Mouse (Mus musculus): ENCODE measurements at regions not wholly inside any gene's neighbourhood (a gene's known extent, or its start where the extent isn't known, plus 50 kb on each side); places are given as distances from the start of the nearest gene placed in this dataset.
A peak's percentile ranks its signal among the peaks of the same experiment; 100 is the strongest.

GRCm38 (mm10) chr12:27059885-27060284 lies 282.5 kb downstream of the Sox11 start:
- Histone ChIP-seq H3K4me3 (replicated peaks; ENCODE audit: low read length) (no peak overlapping the region), H3K27me3 (ENCODE audit: control insufficient read depth, insufficient read depth, low read length) (no peaks in the 10 kb centered on the region), H3K9ac (ENCODE audit: low read length) (no peak overlapping the region), H3K4me2 (ENCODE audit: low read depth, low read length) (no peak overlapping the region), H3K27ac (ENCODE audit: low read length) (no peak overlapping the region), H3K4me1 (ENCODE audit: control insufficient read depth, insufficient read depth, low read length) (peaks cover 11% of the 10 kb centered on the region), H3K36me3 (ENCODE audit: control insufficient read depth, insufficient read depth, low read length) (no peaks in the 10 kb centered on the region), H3K9me3 (replicated peaks; ENCODE audit: control insufficient read depth, low read length) (no peaks in the 10 kb centered on the region)
- no peak for ATAC-seq (ENCODE audit: insufficient read depth, low FRiP score)
- WGBS, result 42% methylated on average over 4 of the region's 4 CpGs

DNA sequence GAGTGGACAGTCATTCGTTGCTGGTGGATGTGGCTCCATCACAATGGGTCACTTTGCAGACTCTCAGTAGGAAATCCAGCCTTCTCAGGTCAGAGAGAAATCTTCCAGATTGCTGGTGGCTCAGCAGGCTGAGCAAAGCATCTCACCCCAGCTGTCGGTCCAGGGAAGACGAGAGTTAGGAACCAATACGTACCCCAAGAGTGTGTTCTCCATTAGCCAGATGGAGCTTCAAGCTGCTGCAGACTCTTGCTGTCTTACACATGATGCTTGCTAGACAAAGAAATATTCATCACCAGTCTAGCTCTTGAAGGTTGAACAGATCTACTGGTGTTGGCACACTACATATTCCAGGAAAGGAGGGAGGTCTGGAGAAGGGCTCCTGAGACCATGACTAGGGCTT lies 288.0 kb downstream of the Sox11 start:
- no peaks in the 10 kb centered on the region for H3K36me3 ChIP-seq (ENCODE audit: control insufficient read depth, insufficient read depth, low read length)
- no peaks in the 10 kb centered on the region for H3K4me1 ChIP-seq (ENCODE audit: control insufficient read depth, insufficient read depth, low read length)
- H3K9me3 ChIP-seq (replicated peaks; ENCODE audit: control insufficient read depth, low read length), result no peaks in the 10 kb centered on the region
- no peaks in the 10 kb centered on the region for H3K27me3 ChIP-seq (ENCODE audit: control insufficient read depth, insufficient read depth, low read length)
- H3K9ac ChIP-seq (ENCODE audit: low read length), result no peak overlapping the region
- ATAC-seq (ENCODE audit: insufficient read depth, low FRiP score), result no peak
- WGBS, result 85% methylated on average over 4 of the region's 4 CpGs
- H3K4me3 ChIP-seq (replicated peaks; ENCODE audit: low read length), result no peak overlapping the region
- no peak overlapping the region for H3K27ac ChIP-seq (ENCODE audit: low read length)
- H3K4me2 ChIP-seq (ENCODE audit: low read depth, low read length), result no peak overlapping the region

GRCm38 (mm10) chr12:27037922-27038321 lies 304.5 kb downstream of the Sox11 start:
- no peak for ATAC-seq (ENCODE audit: insufficient read depth, low FRiP score)
- Histone ChIP-seq H3K4me1 (ENCODE audit: control insufficient read depth, insufficient read depth, low read length) (no peaks in the 10 kb centered on the region), H3K4me3 (replicated peaks; ENCODE audit: low read length) (no peak overlapping the region), H3K9me3 (replicated peaks; ENCODE audit: control insufficient read depth, low read length) (no peaks in the 10 kb centered on the region), H3K36me3 (ENCODE audit: control insufficient read depth, insufficient read depth, low read length) (no peaks in the 10 kb centered on the region), H3K4me2 (ENCODE audit: low read depth, low read length) (no peak overlapping the region), H3K27ac (ENCODE audit: low read length) (no peak overlapping the region), H3K9ac (ENCODE audit: low read length) (no peak overlapping the region), H3K27me3 (ENCODE audit: control insufficient read depth, insufficient read depth, low read length) (no peaks in the 10 kb centered on the region)
- 48% methylated on average over 2 of the region's 2 CpGs for WGBS

- H3K9me3 ChIP-seq (replicated peaks; ENCODE audit: control insufficient read depth, low read length), result no peaks in the 10 kb centered on the region
- 55% methylated on average over 4 of the region's 4 CpGs for WGBS
- H3K36me3 ChIP-seq (ENCODE audit: control insufficient read depth, insufficient read depth, low read length), result no peaks in the 10 kb centered on the region
These were observed 322.6 kb downstream of the Sox11 start for GRCm38 (mm10) chr12:27019751-27020150.

DNA sequence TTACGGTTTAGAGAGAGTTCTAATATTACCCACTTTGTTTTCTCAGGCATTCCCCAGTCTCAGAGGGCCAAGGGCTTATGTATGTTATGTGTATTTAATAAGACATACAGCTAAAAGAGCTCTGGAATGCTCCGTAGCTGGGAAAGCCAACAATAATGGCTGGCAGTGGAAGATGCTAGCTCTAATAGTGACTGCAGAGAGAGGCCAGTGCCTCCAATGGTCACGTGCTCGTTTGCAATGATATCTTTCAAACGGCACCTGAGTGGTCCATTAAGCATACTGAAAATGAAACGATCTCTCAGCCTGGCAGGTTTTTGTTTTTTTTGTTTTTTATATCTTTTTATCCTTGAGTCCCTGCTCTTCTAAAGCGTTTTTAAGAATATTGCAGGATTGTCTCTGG lies 324.0 kb downstream of the Sox11 start:
- Histone ChIP-seq H3K36me3 (ENCODE audit: control insufficient read depth, insufficient read depth, low read length) (no peaks in the 10 kb centered on the region), H3K27ac (ENCODE audit: low read length) (no peak overlapping the region), H3K4me2 (ENCODE audit: low read depth, low read length) (no peak overlapping the region), H3K4me3 (replicated peaks; ENCODE audit: low read length) (no peak overlapping the region), H3K9me3 (replicated peaks; ENCODE audit: control insufficient read depth, low read length) (no peaks in the 10 kb centered on the region), H3K9ac (ENCODE audit: low read length) (no peak overlapping the region), H3K27me3 (ENCODE audit: control insufficient read depth, insufficient read depth, low read length) (no peaks in the 10 kb centered on the region), H3K4me1 (ENCODE audit: control insufficient read depth, insufficient read depth, low read length) (0 out of 2 replicates have a peak, but pooled peaks cover 3% of the 10 kb centered on the region)
- ATAC-seq (ENCODE audit: insufficient read depth, low FRiP score), result no peak
- WGBS, result 50% methylated on average over 7 of the region's 7 CpGs

More at GRCm38 (mm10) chr12:27019751-27020150, 322.6 kb downstream of the Sox11 start:
- H3K9ac ChIP-seq (ENCODE audit: low read length), result no peak overlapping the region
- H3K27me3 ChIP-seq (ENCODE audit: control insufficient read depth, insufficient read depth, low read length), result no peaks in the 10 kb centered on the region
- no peak overlapping the region for H3K27ac ChIP-seq (ENCODE audit: low read length)
- ATAC-seq (ENCODE audit: insufficient read depth, low FRiP score), result no peak
- 0 out of 2 replicates have a peak, but pooled peaks cover 3% of the 10 kb centered on the region for H3K4me1 ChIP-seq (ENCODE audit: control insufficient read depth, insufficient read depth, low read length)
- no peak overlapping the region for H3K4me3 ChIP-seq (replicated peaks; ENCODE audit: low read length)
- H3K4me2 ChIP-seq (ENCODE audit: low read depth, low read length), result no peak overlapping the region

- no peak overlapping the region for H3K4me3 ChIP-seq (replicated peaks; ENCODE audit: low read length)
- no peak overlapping the region for H3K27ac ChIP-seq (ENCODE audit: low read length)
- no peak for ATAC-seq (ENCODE audit: insufficient read depth, low FRiP score)
- H3K4me1 ChIP-seq (ENCODE audit: control insufficient read depth, insufficient read depth, low read length), result no peaks in the 10 kb centered on the region
- H3K27me3 ChIP-seq (ENCODE audit: control insufficient read depth, insufficient read depth, low read length), result no peaks in the 10 kb centered on the region
- H3K9me3 ChIP-seq (replicated peaks; ENCODE audit: control insufficient read depth, low read length), result no peaks in the 10 kb centered on the region
- no peaks in the 10 kb centered on the region for H3K36me3 ChIP-seq (ENCODE audit: control insufficient read depth, insufficient read depth, low read length)
- no peak overlapping the region for H3K4me2 ChIP-seq (ENCODE audit: low read depth, low read length)
- no peak overlapping the region for H3K9ac ChIP-seq (ENCODE audit: low read length)
These were observed 343.1 kb downstream of the Sox11 start for GRCm38 (mm10) chr12:26999287-26999686.

DNA sequence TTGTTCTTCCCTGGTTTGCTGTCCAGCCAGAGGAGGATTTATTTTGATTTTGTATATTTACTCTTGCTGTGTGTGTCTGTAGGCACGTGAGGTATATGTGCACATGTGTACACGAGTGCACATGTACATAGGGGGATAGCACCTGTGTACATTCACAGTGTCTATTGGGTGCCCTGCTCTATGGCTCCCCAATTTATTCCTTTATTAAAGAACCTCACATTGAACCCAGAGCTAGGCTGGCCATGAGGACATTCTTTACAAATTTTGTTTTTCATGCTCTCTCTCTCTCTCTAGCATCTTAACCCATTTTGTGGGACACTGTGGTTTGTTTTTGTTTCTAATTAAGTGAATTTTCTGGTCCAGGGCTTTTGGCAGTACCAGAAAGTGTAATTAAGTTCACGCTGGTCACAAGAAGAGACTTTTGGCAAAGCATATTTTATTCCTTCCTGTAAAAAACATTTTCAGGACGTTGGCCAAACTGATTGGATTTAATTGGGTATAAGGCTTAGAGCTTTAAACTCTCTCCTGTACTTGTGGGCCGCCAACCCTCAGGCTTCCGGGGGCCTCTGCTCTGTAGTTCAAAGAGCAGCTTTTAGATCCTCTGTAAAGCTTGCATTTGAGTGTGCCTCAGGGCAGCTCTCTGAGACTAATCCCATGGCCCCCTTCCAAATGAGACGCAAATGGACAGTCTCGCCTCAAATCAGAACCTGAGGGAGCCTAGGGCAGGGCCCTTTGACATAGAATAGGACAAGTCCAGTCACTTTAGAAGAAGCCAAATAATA lies 365.9 kb downstream of the Sox11 start:
- Histone ChIP-seq H3K4me3 (replicated peaks; ENCODE audit: low read length) (no peak overlapping the region), H3K36me3 (ENCODE audit: control insufficient read depth, insufficient read depth, low read length) (no peaks in the 10 kb centered on the region), H3K9me3 (replicated peaks; ENCODE audit: control insufficient read depth, low read length) (no peaks in the 10 kb centered on the region), H3K9ac (ENCODE audit: low read length) (no peak overlapping the region), H3K4me2 (ENCODE audit: low read depth, low read length) (no peak overlapping the region), H3K27me3 (ENCODE audit: control insufficient read depth, insufficient read depth, low read length) (no peaks in the 10 kb centered on the region), H3K4me1 (ENCODE audit: control insufficient read depth, insufficient read depth, low read length) (no peaks in the 10 kb centered on the region), H3K27ac (ENCODE audit: low read length) (no peak overlapping the region)
- 60% methylated on average over 8 of the region's 8 CpGs for WGBS
- ATAC-seq (ENCODE audit: insufficient read depth, low FRiP score), result no peak

DNA sequence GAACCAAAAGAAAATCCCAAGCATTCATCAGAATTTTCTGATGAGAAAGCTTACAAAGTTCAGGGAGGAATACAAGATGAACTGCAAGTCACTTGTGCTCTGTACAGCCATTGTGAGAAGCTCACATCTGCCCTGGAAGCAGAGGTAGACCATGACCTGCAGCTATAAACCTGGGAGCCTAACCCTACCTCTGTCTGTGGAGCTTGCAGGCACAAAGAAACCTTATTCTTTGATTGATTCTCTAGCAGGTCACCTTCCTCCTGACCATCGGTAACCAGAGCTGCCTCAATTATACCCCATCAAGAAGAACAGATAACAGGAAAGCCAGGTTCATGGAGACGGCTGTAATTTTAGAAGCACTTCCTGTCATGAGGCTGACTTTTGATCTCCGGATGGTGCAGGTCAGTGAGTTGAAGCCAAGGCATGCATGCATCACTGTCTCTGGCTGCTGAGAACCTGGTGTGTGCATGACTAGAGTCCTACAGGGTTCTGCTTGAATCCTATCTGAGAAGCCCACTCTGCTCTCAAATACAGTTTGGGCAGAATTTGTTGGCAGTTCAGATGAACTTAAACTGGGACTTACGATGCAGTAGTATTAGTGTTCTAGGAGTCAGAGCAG lies 369.8 kb downstream of the Sox11 start:
- WGBS, result 51% methylated on average over 4 of the region's 4 CpGs
- no peak overlapping the region for H3K4me2 ChIP-seq (ENCODE audit: low read depth, low read length)
- no peak overlapping the region for H3K4me3 ChIP-seq (replicated peaks; ENCODE audit: low read length)
- H3K36me3 ChIP-seq (ENCODE audit: control insufficient read depth, insufficient read depth, low read length), result no peaks in the 10 kb centered on the region
- H3K27me3 ChIP-seq (ENCODE audit: control insufficient read depth, insufficient read depth, low read length), result no peaks in the 10 kb centered on the region
- no peak overlapping the region for H3K27ac ChIP-seq (ENCODE audit: low read length)
- no peak for ATAC-seq (ENCODE audit: insufficient read depth, low FRiP score)
- H3K9me3 ChIP-seq (replicated peaks; ENCODE audit: control insufficient read depth, low read length), result no peaks in the 10 kb centered on the region
- no peaks in the 10 kb centered on the region for H3K4me1 ChIP-seq (ENCODE audit: control insufficient read depth, insufficient read depth, low read length)
- H3K9ac ChIP-seq (ENCODE audit: low read length), result no peak overlapping the region

GRCm38 (mm10) chr12:26967018-26967737 lies 375.2 kb downstream of the Sox11 start:
- Histone ChIP-seq H3K27ac (ENCODE audit: low read length) (no peak overlapping the region), H3K4me1 (ENCODE audit: control insufficient read depth, insufficient read depth, low read length) (no peaks in the 10 kb centered on the region), H3K27me3 (ENCODE audit: control insufficient read depth, insufficient read depth, low read length) (no peaks in the 10 kb centered on the region), H3K9ac (ENCODE audit: low read length) (no peak overlapping the region), H3K4me3 (replicated peaks; ENCODE audit: low read length) (no peak overlapping the region), H3K9me3 (replicated peaks; ENCODE audit: control insufficient read depth, low read length) (no peaks in the 10 kb centered on the region), H3K4me2 (ENCODE audit: low read depth, low read length) (peak overlapping the region; percentile 28; the same call in 1 of the 2 replicates), H3K36me3 (ENCODE audit: control insufficient read depth, insufficient read depth, low read length) (no peaks in the 10 kb centered on the region)
- WGBS, result 43% methylated on average over 16 of the region's 16 CpGs
- ATAC-seq (ENCODE audit: insufficient read depth, low FRiP score), result peak; percentile 60; the same call in 1 of the 2 replicates
